Mouse (Mus musculus): ENCODE results near the gene Ppl. TPM values are rescaled to one million over a fixed set of nuclear protein-coding genes. Genes with fewer than 3 reads are reported as not detected.
A peak's percentile ranks its signal among the peaks of the same experiment; 100 is the strongest.

Ppl gene
- polyA plus RNA-seq, 1 experiment from 2014 or later = 5.8 TPM

GRCm38 (mm10) chr16:5119845-5120244, 12.4 kb downstream of the Ppl start:
- Histone ChIP-seq H3K4me2 (replicated peaks) (no peak overlapping the region), H3K27me3 (peaks cover 28% of the 10 kb centered on the region), H3K4me1 (no peaks in the 10 kb centered on the region), H3K27ac (no peak overlapping the region), H3K36me3 (no peaks in the 10 kb centered on the region), H3K9ac (no peak overlapping the region), H3K9me3 (0 out of 2 replicates have a peak, but pooled peaks cover 6% of the 10 kb centered on the region), H3K4me3 (no peak overlapping the region)
- WGBS = 77% methylated on average over 4 of the region's 4 CpGs
- no peak for ATAC-seq (ENCODE audit: low FRiP score, low read depth)

GRCm38 (mm10) chr16:5119385-5119784, 12.8 kb downstream of the Ppl start:
- H3K4me3 ChIP-seq = no peak overlapping the region
- 73% methylated on average over 4 of the region's 4 CpGs for WGBS
- 0 out of 2 replicates have a peak, but pooled peaks cover under 1% of the 10 kb centered on the region for H3K9me3 ChIP-seq

GRCm38 (mm10) chr16:5113582-5113981, 18.6 kb downstream of the Ppl start:
- no peaks in the 10 kb centered on the region for H3K36me3 ChIP-seq
- 61% methylated on average over 2 of the region's 2 CpGs for WGBS
- H3K4me2 ChIP-seq (replicated peaks) = no peak overlapping the region
- no peaks in the 10 kb centered on the region for H3K27me3 ChIP-seq
- no peaks in the 10 kb centered on the region for H3K9me3 ChIP-seq
- no peak overlapping the region for H3K9ac ChIP-seq
- H3K4me1 ChIP-seq = 0 out of 2 replicates have a peak, but pooled peaks cover 8% of the 10 kb centered on the region
- no peak overlapping the region for H3K27ac ChIP-seq
- ATAC-seq (ENCODE audit: low FRiP score, low read depth) = peak; percentile 78
- no peak overlapping the region for H3K4me3 ChIP-seq

More at GRCm38 (mm10) chr16:5119385-5119784, 12.8 kb downstream of the Ppl start:
- no peak overlapping the region for H3K9ac ChIP-seq
- no peaks in the 10 kb centered on the region for H3K4me1 ChIP-seq
- no peak overlapping the region for H3K27ac ChIP-seq
- H3K27me3 ChIP-seq = peaks cover 28% of the 10 kb centered on the region
- ATAC-seq (ENCODE audit: low FRiP score, low read depth) = no peak
- H3K4me2 ChIP-seq (replicated peaks) = no peak overlapping the region
- no peaks in the 10 kb centered on the region for H3K36me3 ChIP-seq

- H3K4me1 ChIP-seq = 0 out of 2 replicates have a peak, but pooled peaks cover 8% of the 10 kb centered on the region
- H3K27me3 ChIP-seq = no peaks in the 10 kb centered on the region
- no peak overlapping the region for H3K4me2 ChIP-seq (replicated peaks)
- no peak for ATAC-seq (ENCODE audit: low FRiP score, low read depth)
- H3K9me3 ChIP-seq = no peaks in the 10 kb centered on the region
- no peaks in the 10 kb centered on the region for H3K36me3 ChIP-seq
- no peak overlapping the region; the same call in 1 of the 2 replicates for H3K27ac ChIP-seq
- no peak overlapping the region for H3K4me3 ChIP-seq
- no peak overlapping the region for H3K9ac ChIP-seq
- 66% methylated on average over 4 of the region's 4 CpGs for WGBS
Measured at GRCm38 (mm10) chr16:5113002-5113550, 19.1 kb downstream of the Ppl start.

GRCm38 (mm10) chr16:5111021-5111420, 21.2 kb downstream of the Ppl start:
- H3K4me2 ChIP-seq (replicated peaks) = no peak overlapping the region
- H3K4me1 ChIP-seq = 0 out of 2 replicates have a peak, but pooled peaks cover 8% of the 10 kb centered on the region
- H3K27me3 ChIP-seq = no peaks in the 10 kb centered on the region
- WGBS = 79% methylated on average over 3 of the region's 3 CpGs
- H3K9ac ChIP-seq = no peak overlapping the region
- no peak overlapping the region for H3K4me3 ChIP-seq
- no peak overlapping the region for H3K27ac ChIP-seq
- ATAC-seq (ENCODE audit: low FRiP score, low read depth) = no peak
- no peaks in the 10 kb centered on the region for H3K36me3 ChIP-seq
- H3K9me3 ChIP-seq = no peaks in the 10 kb centered on the region

DNA sequence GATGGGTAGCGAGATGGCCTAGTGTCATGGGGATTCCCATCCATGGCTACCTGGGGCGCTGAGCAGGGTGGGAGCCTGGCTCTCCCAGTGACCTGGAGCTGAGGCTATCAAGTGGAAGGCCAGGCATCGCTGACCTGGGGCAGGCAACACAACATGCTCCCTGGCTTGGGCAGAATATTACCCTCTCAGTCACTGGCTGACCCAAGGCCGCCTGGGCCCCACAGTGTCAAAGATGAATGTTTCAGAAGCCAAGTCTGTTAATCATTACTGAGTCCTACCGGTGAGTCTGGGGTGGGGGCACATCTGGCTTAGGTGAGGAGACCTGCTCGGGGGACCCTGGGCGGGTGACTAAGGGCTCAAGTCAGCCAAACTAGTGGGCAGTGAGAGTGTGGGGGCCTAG, 22.3 kb downstream of the Ppl start:
- ATAC-seq (ENCODE audit: low FRiP score, low read depth) = no peak
- Histone ChIP-seq H3K4me3 (no peak overlapping the region), H3K4me1 (0 out of 2 replicates have a peak, but pooled peaks cover 8% of the 10 kb centered on the region), H3K4me2 (replicated peaks) (no peak overlapping the region), H3K9ac (no peak overlapping the region), H3K27ac (no peak overlapping the region), H3K27me3 (no peaks in the 10 kb centered on the region), H3K9me3 (no peaks in the 10 kb centered on the region), H3K36me3 (no peaks in the 10 kb centered on the region)
- WGBS = 58% methylated on average over 7 of the region's 7 CpGs

DNA sequence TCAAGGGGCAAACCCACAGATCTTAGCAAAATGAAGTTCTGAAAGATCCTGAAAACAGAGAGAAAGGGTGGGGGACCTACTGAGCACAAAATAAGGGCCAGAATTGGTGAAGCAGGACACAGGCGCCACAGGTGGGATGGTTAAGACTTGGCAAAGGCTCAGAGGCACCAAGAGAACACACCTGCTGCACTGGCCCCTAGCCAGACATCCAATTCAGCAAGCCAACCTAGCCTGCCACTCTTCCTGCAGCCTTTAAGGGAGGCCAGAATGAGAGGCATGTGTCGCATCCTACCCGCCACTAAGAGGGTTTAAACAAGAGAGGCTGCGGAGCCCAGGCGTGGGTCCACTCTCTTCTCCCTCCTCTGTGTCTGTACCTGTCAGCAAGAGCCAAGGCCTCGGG, 31.2 kb downstream of the Ppl start:
- H3K4me3 ChIP-seq = no peak overlapping the region
- H3K9ac ChIP-seq = no peak overlapping the region
- H3K36me3 ChIP-seq = no peaks in the 10 kb centered on the region
- H3K27me3 ChIP-seq = no peaks in the 10 kb centered on the region
- H3K27ac ChIP-seq = no peak overlapping the region
- H3K9me3 ChIP-seq = no peaks in the 10 kb centered on the region
- ATAC-seq (ENCODE audit: low FRiP score, low read depth) = no peak
- WGBS = 73% methylated on average over 6 of the region's 6 CpGs
- H3K4me2 ChIP-seq (replicated peaks) = no peak overlapping the region
- H3K4me1 ChIP-seq = no peaks in the 10 kb centered on the region

GRCm38 (mm10) chr16:5096504-5096903, 35.7 kb downstream of the Ppl start:
- Histone ChIP-seq H3K9me3 (no peaks in the 10 kb centered on the region), H3K27ac (no peak overlapping the region), H3K4me2 (replicated peaks) (no peak overlapping the region), H3K4me1 (no peaks in the 10 kb centered on the region), H3K36me3 (no peaks in the 10 kb centered on the region), H3K9ac (no peak overlapping the region), H3K27me3 (no peaks in the 10 kb centered on the region), H3K4me3 (no peak overlapping the region)
- 85% methylated on average over 7 of the region's 8 CpGs for WGBS
- no peak for ATAC-seq (ENCODE audit: low FRiP score, low read depth)

DNA sequence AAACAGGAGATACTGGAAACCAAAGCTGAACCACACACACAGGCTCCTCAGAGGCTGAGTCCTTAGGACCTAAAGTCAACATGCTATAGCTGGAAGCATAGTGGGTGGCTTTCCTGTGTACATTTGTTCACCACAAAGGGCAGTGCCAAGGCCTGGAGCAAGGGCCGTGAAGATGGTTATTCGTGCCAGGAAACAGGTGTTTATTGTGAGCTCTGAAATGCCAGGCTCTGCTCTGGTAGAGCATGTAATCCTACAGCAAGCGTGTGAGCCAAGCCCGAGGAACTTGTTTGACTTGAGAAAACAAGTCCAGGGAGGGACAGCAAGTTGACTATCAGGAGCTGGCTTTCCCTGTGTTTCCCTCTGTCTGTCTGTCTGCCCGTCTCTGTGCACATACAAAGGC, 38.9 kb downstream of the Ppl start:
- H3K4me1 ChIP-seq = no peaks in the 10 kb centered on the region
- no peak overlapping the region for H3K4me3 ChIP-seq
- 85% methylated on average over 5 of the region's 5 CpGs for WGBS
- no peak overlapping the region for H3K27ac ChIP-seq
- no peaks in the 10 kb centered on the region for H3K27me3 ChIP-seq
- ATAC-seq (ENCODE audit: low FRiP score, low read depth) = no peak
- peaks cover 2% of the 10 kb centered on the region; the same call in 1 of the 2 replicates for H3K36me3 ChIP-seq
- no peak overlapping the region for H3K4me2 ChIP-seq (replicated peaks)
- no peak overlapping the region for H3K9ac ChIP-seq
- H3K9me3 ChIP-seq = no peaks in the 10 kb centered on the region

- Histone ChIP-seq H3K27ac (no peak overlapping the region), H3K4me2 (replicated peaks) (no peak overlapping the region), H3K4me1 (no peaks in the 10 kb centered on the region), H3K27me3 (no peaks in the 10 kb centered on the region), H3K4me3 (no peak overlapping the region), H3K36me3 (peaks cover 44% of the 10 kb centered on the region), H3K9me3 (no peaks in the 10 kb centered on the region), H3K9ac (no peak overlapping the region)
- WGBS = 53% methylated on average over 10 of the region's 10 CpGs
- ATAC-seq (ENCODE audit: low FRiP score, low read depth) = no peak
Measured at GRCm38 (mm10) chr16:5089021-5089420, 43.2 kb downstream of the Ppl start.

- Histone ChIP-seq H3K27me3 (no peaks in the 10 kb centered on the region), H3K36me3 (peaks cover 72% of the 10 kb centered on the region), H3K27ac (no peak overlapping the region), H3K4me2 (replicated peaks) (no peak overlapping the region), H3K9me3 (no peaks in the 10 kb centered on the region), H3K4me1 (no peaks in the 10 kb centered on the region), H3K9ac (no peak overlapping the region), H3K4me3 (no peak overlapping the region)
- no peak for ATAC-seq (ENCODE audit: low FRiP score, low read depth)
- WGBS = 93% methylated on average over 2 of the region's 2 CpGs
Measured at GRCm38 (mm10) chr16:5086179-5086578, 46.0 kb downstream of the Ppl start.

- H3K4me1 ChIP-seq = no peaks in the 10 kb centered on the region
- no peaks in the 10 kb centered on the region for H3K9me3 ChIP-seq
- no peak overlapping the region for H3K27ac ChIP-seq
- H3K36me3 ChIP-seq = peaks cover 76% of the 10 kb centered on the region
- no peak overlapping the region for H3K9ac ChIP-seq
- ATAC-seq (ENCODE audit: low FRiP score, low read depth) = no peak
- no peak overlapping the region for H3K4me3 ChIP-seq
- no peaks in the 10 kb centered on the region for H3K27me3 ChIP-seq
- 82% methylated on average over 4 of the region's 4 CpGs for WGBS
- no peak overlapping the region for H3K4me2 ChIP-seq (replicated peaks)
Measured at GRCm38 (mm10) chr16:5085196-5085595, 47.0 kb downstream of the Ppl start.

- Histone ChIP-seq H3K4me1 (no peaks in the 10 kb centered on the region), H3K27me3 (no peaks in the 10 kb centered on the region), H3K4me2 (replicated peaks) (no peak overlapping the region), H3K36me3 (peaks cover 95% of the 10 kb centered on the region), H3K4me3 (no peak overlapping the region), H3K27ac (no peak overlapping the region), H3K9ac (no peak overlapping the region), H3K9me3 (no peaks in the 10 kb centered on the region)
- ATAC-seq (ENCODE audit: low FRiP score, low read depth) = no peak
- 91% methylated on average over 5 of the region's 5 CpGs for WGBS
Measured at GRCm38 (mm10) chr16:5074341-5074740, 57.9 kb downstream of the Ppl start.
